In the genomic region with DNA sequence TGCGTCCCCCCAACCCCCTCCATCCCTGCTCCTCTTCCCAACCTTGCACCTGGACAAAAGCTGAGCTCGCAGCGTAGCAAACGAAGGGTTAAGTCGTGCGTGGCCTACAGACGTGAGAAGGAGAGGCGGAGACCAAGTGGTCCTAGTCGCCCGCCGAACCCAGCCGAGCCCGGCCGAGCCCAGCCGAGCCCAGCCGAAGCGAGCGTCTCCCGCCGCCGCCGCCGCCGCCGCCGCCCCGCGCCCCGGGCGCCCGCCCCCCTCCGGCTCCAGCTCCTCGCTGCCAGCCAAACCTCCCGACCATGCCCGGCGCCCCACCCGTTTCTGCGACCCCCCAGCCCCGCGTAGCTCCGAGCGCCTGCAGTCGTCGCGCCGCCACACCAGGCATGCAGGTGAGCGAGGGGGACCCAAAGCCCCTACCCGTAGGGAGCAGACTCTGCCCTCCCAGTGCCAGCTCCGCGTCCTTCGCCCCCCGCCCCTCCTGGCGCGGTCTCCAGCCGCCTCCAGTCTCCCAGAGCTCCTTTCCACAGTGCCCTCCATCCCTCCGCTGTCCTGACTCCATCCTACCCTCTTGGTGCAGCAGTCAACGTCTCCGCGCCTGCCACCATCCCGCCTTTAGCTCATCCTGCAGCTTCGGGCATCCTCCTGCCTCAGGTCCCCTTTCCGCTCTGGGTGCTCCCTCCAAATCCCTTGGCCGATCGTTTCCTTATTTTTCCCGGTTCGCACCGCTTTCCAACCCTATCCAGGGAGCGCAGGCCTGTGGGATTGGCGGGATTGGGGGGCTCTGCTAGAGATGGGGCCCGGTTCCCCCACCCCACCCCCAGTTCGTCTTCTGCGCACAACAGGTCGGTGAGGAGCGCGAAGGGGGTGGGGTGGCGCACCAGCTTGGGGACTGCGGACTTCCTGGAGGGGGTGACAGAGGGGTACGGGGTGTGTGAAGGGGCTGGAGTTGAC, we compare ENCODE assay signal across 8 mouse cellular contexts. TPM values are rescaled to one million over a fixed set of nuclear protein-coding genes. Genes with fewer than 3 reads are reported as not detected.
DNase-seq lines count a peak whose midpoint lies in the region; ATAC-seq and TF ChIP-seq lines count a peak whose summit lies in the region.

A gene (plus strand): TSS at position 144 of the 951 bp plus-strand sequence.

- H3K4me1 ChIP-seq in hindbrain, postnatal 0 days (ENCODE audit: insufficient read depth, low read length), result 0 out of 2 replicates have a peak, but pooled peaks cover 5% of the 10 kb centered on the region

- peaks cover 8% of the 10 kb centered on the region; the same call in 1 of the 2 replicates for H3K27me3 ChIP-seq in hindbrain, postnatal 0 days (ENCODE audit: insufficient read depth, low read length)

- H3K4me2 ChIP-seq in hindbrain, postnatal 0 days (ENCODE audit: low read depth, low read length), result peak within 1 kb of the TSS; percentile 85

- no peaks in the 10 kb centered on the region for H3K9me3 ChIP-seq in hindbrain, postnatal 0 days (ENCODE audit: low read length)

- H3K4me3 ChIP-seq in hindbrain, postnatal 0 days (ENCODE audit: low read length), result peak within 1 kb of the TSS; percentile 73
- peak within 1 kb of the TSS; percentile 10; the same call in 1 of the 2 replicates for H3K4me3 ChIP-seq in macrophage (ENCODE audit: inconsistent target)

- WGBS in hindbrain, postnatal 0 days, result 2% methylated on average over 71 of the region's 78 CpGs
- 2% methylated on average over 66 of the region's 78 CpGs for WGBS in macrophage (ENCODE audit: missing documents)

- peak; percentile 68 for DNase-seq in T-cell, adult 2 months (ENCODE audit: low spot score)
- peak; percentile 71 to 81 for DNase-seq in cerebellum, postnatal 4 days (ENCODE audit: low spot score in 2 of 2)
- peak; percentile 86 for DNase-seq in gastrocnemius, postnatal 10 days
- DNase-seq in hindbrain, postnatal 0 days (ENCODE audit: low spot score), result peak; percentile 87
- DNase-seq in left cerebral cortex, adult 8-10 months (ENCODE audit: low spot score in 2 of 2), result peak; percentile 63 to 78
- DNase-seq in retina, postnatal 7 days (ENCODE audit: low read depth, low spot score), result peak; percentile 58
- peak; percentile 69 for DNase-seq in urinary bladder, adult 2 months (ENCODE audit: low spot score)

- H3K27ac ChIP-seq in hindbrain, postnatal 0 days, result peak within 1 kb of the TSS; percentile 78
- no peak within 1 kb of the TSS for H3K27ac ChIP-seq in macrophage

- peak; percentile 84 for ATAC-seq in hindbrain, postnatal 0 days

- no peaks in the 10 kb centered on the region for H3K79me2 ChIP-seq in macrophage (ENCODE audit: inconsistent target)

- no peak for TF ChIP-seq CTCF in hindbrain, postnatal 0 days (IDR thresholded peaks at IDR 0.05; ENCODE audit: low read depth)

- H3K36me3 ChIP-seq in hindbrain, postnatal 0 days (ENCODE audit: insufficient read depth, low read length), result 0 out of 2 replicates have a peak, but pooled peaks cover 3% of the 10 kb centered on the region
- no peaks in the 10 kb centered on the region for H3K36me3 ChIP-seq in macrophage (ENCODE audit: inconsistent target)

- peak within 1 kb of the TSS; percentile 80 for H3K9ac ChIP-seq in hindbrain, postnatal 0 days (replicated peaks; ENCODE audit: low read length)

RNA-seq across cellular contexts. Expression of the gene that starts here (rescaled TPM):
- under 1 TPM; 0.61 TPM for total RNA-seq in gastrocnemius, postnatal 10 days (2021)
- 24.1 and 32.9 TPM in 2 replicates for total RNA-seq in hindbrain, postnatal 0 days (2014; rRNA removed)
- 58.9 and 65.4 TPM in 2 replicates for polyA plus RNA-seq in hindbrain, postnatal 0 days (2015; fragmentation: Nextera tagmentation; extraction: Ambion mirVana)
- 100 to 1,000 TPM; 146 to 232 (median 185) TPM for total RNA-seq in left cerebral cortex, adult 8-10 months (2022)
- total RNA-seq in macrophage (2018; cell fraction: chromatin; rRNA removed), result 10 to 100 TPM in 1 of 26 experiments, 1 to 10 TPM in 21, under 1 TPM in 2, not detected in 2; 0.51 to 10.7 (median 2.5) TPM
- 10 to 100 TPM in 13 of 26 experiments, 1 to 10 TPM in 13; 4.8 to 26.1 (median 11.3) TPM for total RNA-seq in macrophage (2018; cell fraction: cytosol; rRNA removed)
- total RNA-seq in macrophage (2018; cell fraction: nucleus; rRNA removed), result 10 to 100 TPM in 5 of 26 experiments, 1 to 10 TPM in 21; 3.2 to 16.6 (median 6.5) TPM
- 10.8 to 32.4 TPM (median 17.5 TPM) in 3 replicates for polyA plus RNA-seq in macrophage (2018)
- polyA plus RNA-seq in urinary bladder, adult 2 months (2012; rRNA removed), result 19.3 and 24.4 TPM in 2 replicates

Comparison
In these comparisons a context has a peak if more than half of its experiments do, and no peak if none do; other contexts are left out.
1. RNA of the gene that starts here (total RNA-seq): 146 to 232 TPM in left cerebral cortex, adult 8-10 months and 24.1 to 32.9 TPM in hindbrain, postnatal 0 days; 0.61 TPM in gastrocnemius, postnatal 10 days; every median in the first group is over 10 times any median in the second.
2. Peak in DNase-seq in gastrocnemius, postnatal 10 days; RNA of the gene not detected or under 1 TPM.
3. Peak in every context shown above with its lines, with median percentiles within 50 percentile points of each other: DNase-seq.